Mouse (Mus musculus) limb, embryonic 11.5 days (tissue): ENCODE measurements around the gene Ankmy2. TPM values are rescaled to one million over a fixed set of nuclear protein-coding genes. Genes with fewer than 3 reads are reported as not detected.
A peak's percentile ranks its signal among the peaks of the same experiment; 100 is the strongest.

Experiments
- ATAC-seq: fragments of 200-750 bp; cut with Nextera tagmentation; 2 replicates; pipeline ENCODE4 v1.8.0; 2017; ENCODE audit warnings: low read depth; ENCODE audit not compliant: insufficient number of reproducible peaks, low FRiP score, low TSS enrichment
- DNase-seq: peaks from one replicate; pipeline ENCODE4 v3.0.0-alpha.2; 2015; ENCODE audit warnings: low spot score
- H3K27ac ChIP-seq: fragments of 300-500 bp; sonication (generic); replicated peaks from 2 replicates; pipeline ENCODE4 v1.5.1; 2014; ENCODE audit warnings: low read depth, mild to moderate bottlenecking, low read length
- H3K27me3 ChIP-seq: fragments of 300-500 bp; sonication (generic); 2 replicates; pipeline ENCODE4 v1.6.1; 2014; ENCODE audit warnings: mild to moderate bottlenecking, low read length, mixed read lengths; ENCODE audit not compliant: control insufficient read depth, insufficient read depth
- H3K36me3 ChIP-seq: fragments of 300-500 bp; sonication (generic); 2 replicates; pipeline ENCODE4 v1.6.1; 2014; ENCODE audit warnings: mild to moderate bottlenecking, low read length, moderate library complexity, mixed read lengths; ENCODE audit not compliant: control insufficient read depth, insufficient read depth
- H3K4me1 ChIP-seq: fragments of 300-500 bp; sonication (generic); 2 replicates; pipeline ENCODE4 v1.6.1; 2014; ENCODE audit warnings: low read length, mixed read lengths; ENCODE audit not compliant: control insufficient read depth, insufficient read depth
- H3K4me2 ChIP-seq: fragments of 300-500 bp; sonication (generic); 2 replicates; pipeline ENCODE4 v1.6.1; 2014; ENCODE audit warnings: low read depth, mild to moderate bottlenecking, moderate library complexity; ENCODE audit not compliant: severe bottlenecking
- H3K4me3 ChIP-seq: fragments of 300-500 bp; sonication (generic); 2 replicates; pipeline ENCODE4 v1.5.1; 2014; ENCODE audit warnings: low read depth, low read length
- H3K9ac ChIP-seq: fragments of 300-500 bp; sonication (generic); 2 replicates; pipeline ENCODE4 v1.6.1; 2014; ENCODE audit warnings: mild to moderate bottlenecking, low read length
- H3K9me3 ChIP-seq: fragments of 300-500 bp; sonication (generic); 2 replicates; pipeline ENCODE4 v1.6.1; 2016; ENCODE audit warnings: low read length; ENCODE audit not compliant: control insufficient read depth
- WGBS: fragments of 180-500 bp; shearing (Covaris S2); extraction: QIAGEN DNeasy Blood & Tissue Kit; methylation state at CpG from one replicate; pipeline ENCODE4 v1.1.7; 2014; 5-methylcytosine and 5-hydroxymethylcytosine counted together
- polyA plus RNA-seq: library from polyadenylated mRNA; unstranded; fragments of >200 nt; fragmentation: Nextera tagmentation; extraction: Ambion mirVana; gene quantifications from 2 replicates; pipeline ENCODE4 v1.2.1, GENCODE M21; 2014

Ankmy2 gene
- polyA plus RNA-seq, 1 experiment from 2014 or later, result 28.5 TPM

GRCm38 (mm10) chr12:36150265-36150664 is 6.6 kb upstream of the Ankmy2 start:
- no peak overlapping the region for H3K27ac ChIP-seq
- H3K36me3 ChIP-seq, result no peaks in the 10 kb centered on the region
- DNase-seq (no peak), ATAC-seq (no peak)
- no peak overlapping the region for H3K4me2 ChIP-seq
- WGBS, result 89% methylated on average over 2 of the region's 2 CpGs
- no peak overlapping the region for H3K9ac ChIP-seq
- no peak overlapping the region for H3K4me3 ChIP-seq
- H3K4me1 ChIP-seq, result peaks cover 4% of the 10 kb centered on the region
- no peaks in the 10 kb centered on the region for H3K9me3 ChIP-seq
- H3K27me3 ChIP-seq, result no peaks in the 10 kb centered on the region

GRCm38 (mm10) chr12:36150737-36151136 is 6.2 kb upstream of the Ankmy2 start:
- H3K27ac ChIP-seq, result no peak overlapping the region
- no peaks in the 10 kb centered on the region for H3K27me3 ChIP-seq
- 92% methylated on average over 2 of the region's 2 CpGs for whole genome bisulfite sequencing
- no peak overlapping the region for H3K4me2 ChIP-seq
- no peak overlapping the region for H3K9ac ChIP-seq
- no peaks in the 10 kb centered on the region for H3K9me3 ChIP-seq
- H3K36me3 ChIP-seq, result no peaks in the 10 kb centered on the region
- no peak for ATAC-seq
- peaks cover 4% of the 10 kb centered on the region for H3K4me1 ChIP-seq
- H3K4me3 ChIP-seq, result no peak overlapping the region
- no peak for DNase-seq

- DNase-seq, result peak; percentile 27
- Histone ChIP-seq H3K4me3 (peak overlapping the region; percentile 88), H3K9ac (peak overlapping the region; percentile 81), H3K4me1 (peaks cover 14% of the 10 kb centered on the region), H3K27me3 (no peaks in the 10 kb centered on the region), H3K27ac (no peak overlapping the region), H3K9me3 (no peaks in the 10 kb centered on the region), H3K4me2 (peak overlapping the region; percentile 77), H3K36me3 (no peaks in the 10 kb centered on the region)
- WGBS, result 15% methylated on average over 8 of the region's 8 CpGs
- no peak for ATAC-seq
Observed at GRCm38 (mm10) chr12:36155141-36155641, 1.7 kb upstream of the Ankmy2 start.

- no peaks in the 10 kb centered on the region for H3K27me3 ChIP-seq
- peak overlapping the region; percentile 88 for H3K4me3 ChIP-seq
- peak overlapping the region; percentile 77 for H3K4me2 ChIP-seq
- H3K4me1 ChIP-seq, result peaks cover 14% of the 10 kb centered on the region
- peak overlapping the region; percentile 39 for H3K27ac ChIP-seq
- WGBS, result under 1% methylated on average over 33 of the region's 33 CpGs
- H3K9ac ChIP-seq, result peak overlapping the region; percentile 81
- no peak; the same call in 1 of the 2 replicates for ATAC-seq
- H3K36me3 ChIP-seq, result no peaks in the 10 kb centered on the region
- H3K9me3 ChIP-seq, result no peaks in the 10 kb centered on the region
- no peak for DNase-seq
Observed at GRCm38 (mm10) chr12:36156101-36156636, 745 bp upstream of the Ankmy2 start.

- no peaks in the 10 kb centered on the region for H3K9me3 ChIP-seq
Observed at GRCm38 (mm10) chr12:36157304-36157637, 357 bp downstream of the Ankmy2 start.

GRCm38 (mm10) chr12:36157638-36158308 is 859 bp downstream of the Ankmy2 start, which contains the start of gene Bzw2:
Bzw2 (minus strand) TSS chr12:36158080.
- peak within 1 kb of the TSS; percentile 81 for H3K9ac ChIP-seq
- ATAC-seq (peak; percentile 14; the same call in 1 of the 2 replicates), DNase-seq (peak; percentile 74)
- H3K27ac ChIP-seq, result peak within 1 kb of the TSS; percentile 75
- peak within 1 kb of the TSS; percentile 77 for H3K4me2 ChIP-seq
- peak within 1 kb of the TSS; percentile 88 for H3K4me3 ChIP-seq
- H3K9me3 ChIP-seq, result no peaks in the 10 kb centered on the region
- no peaks in the 10 kb centered on the region for H3K36me3 ChIP-seq
- 5% methylated on average over 26 of the region's 26 CpGs for WGBS
- no peaks in the 10 kb centered on the region for H3K27me3 ChIP-seq
- peaks cover 14% of the 10 kb centered on the region for H3K4me1 ChIP-seq

More at GRCm38 (mm10) chr12:36157304-36157637, 357 bp downstream of the Ankmy2 start:
- WGBS, result under 1% methylated on average over 14 of the region's 14 CpGs
- DNase-seq (no peak), ATAC-seq (peak; percentile 52)
- peak overlapping the region; percentile 75 for H3K27ac ChIP-seq
- H3K4me1 ChIP-seq, result peaks cover 14% of the 10 kb centered on the region
- H3K36me3 ChIP-seq, result no peaks in the 10 kb centered on the region
- peak overlapping the region; percentile 81 for H3K9ac ChIP-seq
- H3K4me2 ChIP-seq, result peak overlapping the region; percentile 77
- H3K27me3 ChIP-seq, result no peaks in the 10 kb centered on the region
- peak overlapping the region; percentile 88 for H3K4me3 ChIP-seq

- 89% methylated on average over 7 of the region's 7 CpGs for WGBS
- Histone ChIP-seq H3K9me3 (no peaks in the 10 kb centered on the region), H3K4me3 (no peak overlapping the region), H3K4me1 (peaks cover 4% of the 10 kb centered on the region; the same call in 1 of the 2 replicates), H3K27ac (no peak overlapping the region), H3K36me3 (no peaks in the 10 kb centered on the region), H3K4me2 (no peak overlapping the region), H3K9ac (no peak overlapping the region), H3K27me3 (no peaks in the 10 kb centered on the region)
- DNase-seq, result no peak
- no peak for ATAC-seq
Observed at GRCm38 (mm10) chr12:36164126-36164791, 7.3 kb downstream of the Ankmy2 start.

- H3K4me3 ChIP-seq, result no peak overlapping the region
- DNase-seq (no peak), ATAC-seq (no peak)
- no peaks in the 10 kb centered on the region for H3K27me3 ChIP-seq
- WGBS, result 8% methylated on average over 1 of the region's 1 CpGs
- 0 out of 2 replicates have a peak overlapping the region, but pooled peaks have one; percentile 3 for H3K27ac ChIP-seq
- H3K9ac ChIP-seq, result no peak overlapping the region
- peaks cover 4% of the 10 kb centered on the region; the same call in 1 of the 2 replicates for H3K4me1 ChIP-seq
- H3K4me2 ChIP-seq, result no peak overlapping the region
- H3K9me3 ChIP-seq, result no peaks in the 10 kb centered on the region
- no peaks in the 10 kb centered on the region for H3K36me3 ChIP-seq
Observed at GRCm38 (mm10) chr12:36165299-36165698, 8.4 kb downstream of the Ankmy2 start.
